Mouse (Mus musculus) spleen, adult 2 months (tissue): ENCODE measurements at regions not wholly inside any gene's neighbourhood (a gene's known extent, or its start where the extent isn't known, plus 50 kb on each side); places are given as distances from the start of the nearest gene placed in this dataset.

Experiments used
- CTCF ChIP-seq: fragments of 200-500 bp; IDR thresholded peaks from 2 replicates; pipeline ENCODE4 v1.5.1; 2011; ENCODE audit warnings: mild to moderate bottlenecking, inconsistent platforms; ENCODE audit not compliant: insufficient read depth, insufficient read length, insufficient replicate concordance; ENCODE audit errors: extremely low read depth
- POLR2A ChIP-seq: fragments of 200-500 bp; IDR thresholded peaks from 2 replicates; pipeline ENCODE4 v1.6.1; 2011; ENCODE audit warnings: low read depth, low read length, inconsistent platforms

GRCm38 (mm10) chr12:92740818-92741217 is 891.9 kb upstream of the Sel1l start:
- TF ChIP-seq POLR2A, result no peak
- TF ChIP-seq CTCF, result no peak
